Mouse (Mus musculus): ENCODE data around the gene Dynlt1f.
"Not testable (repeated sequence)": the region's sequence is repeated elsewhere in the genome, so short reads cannot be mapped to it uniquely, and the experiment has no call there.

DNA sequence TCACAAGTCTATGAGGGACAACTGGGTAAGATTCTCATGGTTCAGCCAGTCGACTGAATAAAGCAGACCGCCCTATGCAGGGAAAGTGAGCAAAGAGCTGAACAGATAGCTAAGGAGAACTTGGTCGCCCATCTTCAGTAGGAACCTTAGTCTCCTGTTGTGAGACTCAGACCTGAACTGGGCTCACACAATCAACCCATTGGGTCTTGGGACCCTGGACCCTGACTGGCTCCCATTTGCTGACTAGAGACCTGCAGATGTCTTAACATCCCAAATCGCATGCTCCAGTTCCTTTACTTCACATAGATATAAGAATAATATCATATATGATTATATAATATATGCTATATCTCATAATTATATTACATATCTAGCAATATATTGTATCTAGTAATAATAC, 18.3 kb downstream of the Dynlt1f start:
- not testable (repeated sequence) for TF ChIP-seq CTCF (IDR thresholded peaks at IDR 0.05; ENCODE audit: borderline replicate concordance, insufficient read depth, low read depth, low read length); POLR2A (IDR thresholded peaks at IDR 0.05; ENCODE audit: borderline replicate concordance, insufficient read depth, low read length)
